Mouse (Mus musculus) thymus, postnatal 36 days (tissue): ENCODE results near the gene Shq1.

Source experiments
- DNase-seq, 2 experiments: peaks; one replicate each; pipeline ENCODE4 v3.0.0; 2022; ENCODE audit warnings: mixed read lengths in 2 of 2

Gene Shq1

DNA sequence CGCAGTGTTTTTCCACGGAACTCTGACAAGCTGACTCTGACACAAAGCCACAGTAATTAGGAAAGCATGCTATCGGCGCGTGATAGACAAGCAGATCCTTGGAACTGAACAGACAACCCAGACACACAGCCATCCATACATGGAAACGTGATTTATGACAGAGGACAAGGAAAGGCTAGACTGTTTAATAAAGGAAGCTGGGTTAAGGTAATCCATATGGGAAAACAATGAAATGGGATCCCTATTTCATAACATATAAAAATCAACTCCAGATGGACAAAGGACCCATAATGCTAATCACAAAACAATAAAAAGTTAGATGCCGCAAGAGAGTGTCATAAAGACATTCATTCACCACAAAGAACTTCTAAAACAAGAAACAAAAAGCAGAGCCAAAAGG is 78.0 kb downstream of the Shq1 start:
- no peak for DNase-seq

DNA sequence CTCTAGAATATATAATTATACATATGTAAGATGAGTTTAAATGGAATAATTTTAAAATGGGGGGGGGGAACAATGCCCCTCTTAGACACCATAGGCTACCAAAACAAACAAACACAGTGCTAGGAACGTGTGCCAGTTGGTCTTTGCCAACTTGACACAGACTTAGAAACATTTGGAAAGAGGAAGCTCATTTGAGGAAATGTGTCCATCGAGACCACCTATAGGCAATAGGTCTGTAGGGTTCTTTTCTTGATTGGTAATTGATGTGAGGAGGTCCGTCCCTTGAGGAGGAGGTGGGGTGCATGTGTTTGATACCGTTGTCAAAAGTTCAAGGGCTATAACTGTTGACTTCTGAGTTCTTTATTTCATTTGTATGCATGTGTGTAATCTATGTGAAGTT is 80.4 kb downstream of the Shq1 start:
- DNase-seq: no peak

DNA sequence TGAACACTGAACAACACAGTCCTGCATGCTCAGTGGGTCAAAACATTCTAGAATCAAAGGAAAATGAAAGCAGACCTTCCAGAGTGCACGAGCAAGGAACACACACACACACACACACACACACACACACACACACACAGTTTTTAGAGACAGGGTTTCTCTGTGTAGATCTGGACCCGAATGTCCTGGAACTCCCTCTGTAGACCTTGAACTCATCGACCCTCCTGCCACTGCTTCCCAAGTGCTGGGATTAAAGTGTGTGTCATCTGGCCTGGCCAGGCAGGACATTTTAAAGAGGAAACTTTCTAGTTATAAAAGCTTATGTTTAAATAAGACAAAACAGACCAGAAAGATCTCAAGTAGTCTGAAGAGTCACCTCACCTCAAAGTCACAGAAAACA is 82.1 kb downstream of the Shq1 start:
- DNase-seq: no peak

DNA sequence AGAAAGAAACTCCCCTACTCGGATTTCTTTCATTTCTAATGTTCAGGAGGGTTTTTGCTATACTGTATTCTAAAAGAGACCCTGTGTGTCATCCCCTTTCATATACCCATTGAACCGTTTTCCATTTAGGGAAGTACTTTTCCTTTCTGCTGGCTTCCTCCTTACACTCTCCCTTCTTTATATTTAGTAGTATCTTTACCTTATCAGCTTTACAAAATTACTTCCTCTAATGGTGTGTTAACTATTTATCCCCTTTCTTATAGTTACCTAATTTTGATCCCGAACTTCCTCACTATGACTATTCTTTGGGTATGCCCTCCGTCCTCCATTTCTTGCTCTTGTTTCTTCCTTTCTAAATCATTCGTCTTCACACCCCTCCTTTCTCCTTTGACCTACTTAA is 84.2 kb downstream of the Shq1 start:
- DNase-seq: no peak

DNA sequence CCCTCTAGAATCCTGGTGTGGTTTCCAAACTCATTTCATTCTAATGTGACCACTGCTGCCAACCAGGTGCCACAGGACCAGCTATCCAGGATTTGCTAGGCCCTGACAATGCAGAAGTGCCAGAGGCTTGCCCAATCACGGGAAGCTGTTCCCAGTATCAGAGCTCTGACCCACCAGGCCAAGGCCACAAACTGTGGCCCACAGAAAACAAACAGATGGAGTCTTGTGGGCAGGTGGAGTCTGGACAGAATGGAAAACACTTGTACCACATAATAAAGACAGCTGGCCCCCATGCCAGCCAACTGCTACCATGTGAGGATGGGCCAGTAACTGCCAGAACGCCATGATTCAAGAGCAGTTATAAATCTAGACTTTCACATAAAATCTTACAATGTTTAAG is 89.0 kb downstream of the Shq1 start:
- no peak for DNase-seq

DNA sequence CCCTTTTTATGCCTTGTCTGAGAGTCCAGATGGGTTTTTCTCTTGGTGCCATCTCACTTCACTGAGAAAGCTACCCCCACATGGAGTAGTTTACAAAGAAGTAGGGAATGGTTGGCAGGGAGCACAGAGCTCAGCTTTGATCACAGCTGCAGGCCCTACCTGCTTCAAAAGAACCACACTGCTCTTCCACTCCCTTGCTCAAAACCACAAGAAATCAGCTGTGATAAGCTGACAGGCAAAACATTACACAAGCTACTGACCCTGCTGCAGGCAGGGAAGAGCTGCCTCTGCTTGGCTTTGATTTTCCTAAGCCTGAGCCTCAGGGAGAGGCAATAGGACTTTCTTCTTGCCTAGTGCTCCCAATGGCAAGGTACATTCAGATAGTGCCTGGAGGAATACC is 89.9 kb downstream of the Shq1 start:
- peak; percentile 22 to 24 for DNase-seq

DNA sequence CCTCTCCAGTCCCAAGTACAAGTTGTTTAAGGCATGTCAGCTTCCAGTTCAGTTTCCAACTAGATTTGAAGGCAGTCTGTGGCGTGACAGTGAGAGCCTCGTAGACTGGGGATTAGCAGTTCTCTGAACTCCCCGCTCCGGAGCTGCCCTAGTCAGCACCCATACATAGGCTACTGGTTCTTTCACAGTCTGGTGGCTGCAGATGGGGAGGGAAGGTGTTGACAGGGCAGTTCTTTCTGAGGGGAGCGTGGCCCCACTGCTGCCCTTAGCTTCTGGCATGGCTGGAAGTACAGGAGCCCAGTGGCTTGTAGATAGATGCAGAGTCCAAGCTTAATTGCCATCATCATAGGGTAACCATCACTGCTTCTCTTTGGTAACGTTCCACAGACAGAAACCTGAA is 93.4 kb downstream of the Shq1 start:
- no peak for DNase-seq

DNA sequence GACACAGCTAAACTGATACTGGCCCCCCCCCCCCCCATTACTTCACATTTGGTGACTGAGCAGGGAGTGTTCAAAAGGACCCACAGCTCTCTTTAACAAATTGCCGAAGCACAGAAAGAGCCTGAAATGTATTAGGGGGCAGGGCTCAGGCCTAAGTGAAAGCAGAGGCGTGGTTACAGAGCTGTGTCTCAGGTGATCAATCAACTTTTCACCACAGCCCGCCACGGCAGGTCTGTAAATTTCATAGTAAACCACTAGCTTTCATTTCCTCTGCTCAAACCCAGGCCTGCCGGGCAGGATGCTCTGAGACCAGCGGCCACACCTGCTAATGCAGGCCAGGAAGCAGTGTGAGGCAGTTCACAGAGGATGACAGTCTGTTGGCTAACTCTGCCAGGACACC is 94.8 kb downstream of the Shq1 start:
- no peak for DNase-seq

DNA sequence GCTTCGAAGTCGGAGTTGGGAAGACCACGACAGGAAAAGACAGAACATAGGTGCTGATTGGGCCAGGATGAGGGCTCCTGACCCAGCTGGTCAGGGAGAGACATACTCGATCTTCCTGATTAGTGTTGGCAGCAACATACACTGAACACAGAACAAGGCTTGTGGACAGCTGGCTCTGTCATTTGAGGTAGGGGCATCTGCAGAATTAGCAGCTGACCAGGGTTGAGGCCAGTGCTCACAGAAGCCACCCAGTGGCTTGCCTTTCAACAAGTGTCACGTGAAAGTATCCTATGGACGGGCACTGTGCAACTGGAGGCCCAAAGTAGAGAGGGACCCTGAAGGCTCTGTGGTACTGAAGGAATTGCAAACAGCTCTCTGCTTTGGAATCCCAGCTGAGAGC is 104.2 kb downstream of the Shq1 start:
- no peak for DNase-seq

DNA sequence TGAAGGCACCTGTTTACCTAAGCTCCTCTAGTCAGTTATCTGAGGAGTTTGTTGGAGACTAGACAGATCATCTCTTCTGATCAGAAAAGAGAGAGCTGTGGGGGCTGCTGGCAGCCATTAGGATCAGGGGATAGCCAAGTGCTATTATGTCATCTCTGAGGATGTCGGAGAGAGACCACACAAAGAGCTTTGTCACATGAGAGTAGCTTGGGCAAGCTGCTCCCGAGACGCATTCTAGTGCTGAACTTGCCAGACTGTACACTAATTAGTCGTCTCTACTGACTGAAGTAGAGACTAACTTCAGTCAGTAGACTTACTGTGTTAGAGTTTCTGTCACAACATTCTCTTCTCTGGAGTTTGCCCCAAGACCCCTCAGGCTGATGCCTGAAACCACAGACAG is 106.4 kb downstream of the Shq1 start:
- no peak for DNase-seq

DNA sequence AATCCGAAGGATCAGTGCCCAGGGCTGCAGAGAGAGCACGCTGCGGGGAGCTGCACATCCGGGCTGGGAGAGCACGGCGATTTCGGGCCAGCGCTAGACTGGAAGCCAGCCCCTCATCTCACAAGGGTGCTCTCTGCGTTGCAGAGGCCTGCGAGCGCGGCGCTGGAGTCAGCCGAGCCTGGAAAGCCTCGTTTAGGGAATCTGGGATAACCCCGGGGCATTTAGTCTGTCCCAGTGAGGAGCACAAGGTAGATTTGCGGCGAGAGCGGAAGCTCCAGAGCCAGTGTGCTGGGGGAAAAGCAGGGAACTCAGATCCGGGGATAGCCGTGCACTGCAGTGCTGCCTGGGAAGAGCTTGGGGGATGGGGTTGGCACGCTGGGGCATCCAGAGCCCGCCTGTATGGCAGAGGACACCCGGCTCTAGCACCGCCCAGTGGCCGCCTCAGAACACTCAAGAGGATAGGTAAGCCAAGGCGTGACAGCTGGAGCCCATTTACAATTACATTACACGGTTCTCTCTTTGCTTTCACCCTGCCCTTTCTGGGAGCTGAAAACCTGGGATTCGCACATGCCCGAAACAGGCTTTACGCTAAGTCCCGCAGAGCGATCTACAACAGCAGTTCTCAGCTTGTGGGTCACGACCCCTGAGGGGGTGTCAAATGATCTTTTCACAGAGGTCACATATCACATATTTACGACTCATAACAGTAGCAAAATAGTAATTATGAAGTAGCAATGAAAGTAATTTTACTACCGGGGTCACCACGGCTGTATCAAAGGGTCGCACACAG is 107.2 kb downstream of the Shq1 start:
- DNase-seq: peak; percentile 58 to 70

DNA sequence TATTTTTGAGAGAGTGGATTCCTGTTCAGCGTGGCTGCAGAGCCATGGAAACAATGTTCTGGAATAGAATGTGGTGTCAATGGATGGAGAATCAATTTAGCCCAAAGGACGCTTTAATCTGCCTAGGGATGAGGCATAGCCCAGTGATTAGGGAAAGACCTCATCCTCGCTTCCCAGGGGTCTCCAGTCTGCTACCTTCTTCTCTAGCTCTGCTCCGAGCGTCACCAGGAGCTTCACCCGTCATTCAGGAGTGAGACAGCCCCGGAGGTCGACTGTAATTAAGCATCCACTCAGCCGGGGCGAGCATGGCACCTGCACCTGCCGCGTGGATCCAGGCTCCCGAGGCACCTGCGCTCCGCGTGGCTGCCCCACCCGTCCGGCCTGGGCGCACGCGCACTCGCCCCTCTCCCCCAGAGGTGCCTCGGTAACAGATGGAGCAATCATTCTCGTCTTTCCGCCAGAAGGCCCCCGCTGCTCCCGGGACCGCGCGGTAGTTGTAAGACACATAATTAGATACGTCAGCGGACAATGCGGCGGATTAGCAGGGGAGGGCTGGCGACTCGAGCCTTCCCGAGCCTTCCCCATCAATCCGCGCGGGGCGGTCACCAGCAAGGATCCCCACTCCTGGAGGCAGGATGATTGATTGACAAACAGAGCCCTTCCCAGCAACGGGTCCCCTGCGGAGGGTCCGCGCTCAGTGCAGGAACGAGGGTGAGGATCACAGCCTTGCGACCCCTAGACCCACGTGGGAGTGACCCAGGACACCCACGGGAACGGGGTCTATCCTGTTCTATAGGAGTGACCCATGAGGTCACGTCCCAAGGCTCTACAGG is 108.0 kb downstream of the Shq1 start:
- peak; percentile 64 to 73 for DNase-seq

DNA sequence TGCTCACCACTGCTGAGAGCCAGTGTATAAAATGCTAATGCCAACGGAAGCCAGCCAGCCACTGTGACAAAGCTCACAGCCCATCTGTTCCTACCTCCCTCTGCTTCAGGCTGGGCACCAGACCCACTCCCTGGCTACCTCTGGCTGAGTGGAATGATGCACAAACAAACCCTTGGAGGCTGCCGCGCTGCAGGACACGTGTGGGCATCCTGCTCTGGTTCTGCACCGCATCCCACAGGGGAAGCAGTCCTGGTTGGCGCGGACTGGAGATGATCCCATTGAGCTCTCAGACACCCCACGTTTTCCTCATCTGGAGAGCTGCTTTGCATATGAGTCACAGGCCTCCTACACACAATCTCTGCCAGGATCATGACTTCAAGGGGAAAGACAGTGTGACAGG is 112.9 kb downstream of the Shq1 start:
- DNase-seq: no peak

DNA sequence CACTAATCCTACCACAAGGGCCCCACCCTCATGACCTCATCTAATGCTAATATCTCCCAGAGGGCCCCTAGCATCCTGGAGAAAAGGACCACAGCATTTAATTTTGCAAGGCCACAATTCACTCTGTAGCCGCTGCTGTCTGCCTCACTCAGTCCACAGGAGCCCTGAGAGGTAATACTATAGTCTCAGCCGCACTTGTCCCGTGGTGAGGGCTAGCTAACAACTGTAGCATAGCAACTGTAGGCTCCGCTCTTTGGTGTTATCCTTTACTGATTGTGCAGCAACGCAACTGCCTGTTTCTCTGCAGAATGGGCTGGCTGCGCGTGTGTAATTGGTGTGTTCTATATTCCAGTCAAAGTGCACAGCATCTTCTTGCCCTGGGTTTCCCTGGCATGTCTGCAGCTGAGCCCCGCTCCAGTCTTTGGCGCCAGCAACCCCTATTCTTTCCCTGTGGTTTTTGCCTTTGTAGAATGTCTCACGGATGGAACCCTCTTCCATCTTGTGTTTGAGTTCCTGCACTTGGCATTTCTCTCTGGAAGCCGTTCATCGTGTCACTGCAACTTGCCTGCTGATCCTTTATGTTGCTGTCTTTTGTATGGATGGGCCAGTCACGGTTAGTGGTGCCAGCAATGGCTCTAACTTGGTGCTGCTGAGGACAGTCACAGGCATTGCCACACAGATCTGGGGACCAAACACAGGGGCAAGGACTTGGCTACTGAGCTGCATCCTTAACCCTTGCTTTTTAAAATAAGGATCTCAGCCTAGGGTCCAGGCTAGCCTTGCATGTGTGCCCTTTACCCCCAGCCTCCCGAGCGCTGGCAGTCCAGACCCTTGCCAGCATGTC is 128.6 kb downstream of the Shq1 start:
- DNase-seq: no peak

DNA sequence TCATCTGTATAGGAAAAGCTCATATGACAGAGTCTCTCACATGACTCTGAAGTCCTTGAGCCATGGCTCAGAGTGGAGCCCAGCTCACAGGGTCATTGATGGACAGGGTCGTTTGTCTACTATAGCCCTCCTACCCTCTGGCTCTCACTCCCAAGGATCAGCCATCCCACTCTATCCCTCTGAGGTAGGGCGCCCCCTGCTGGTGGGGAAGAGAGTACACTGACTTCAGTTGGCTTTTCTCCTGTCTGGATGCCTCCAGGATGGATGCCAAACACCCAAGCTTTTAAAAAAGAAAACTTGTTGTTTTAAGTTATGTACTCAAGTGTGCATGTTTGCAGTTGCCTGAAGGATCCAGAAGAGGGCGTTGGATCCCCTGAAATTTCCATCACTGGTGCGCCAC is 131.3 kb downstream of the Shq1 start:
- DNase-seq: peak; percentile 13 to 20

DNA sequence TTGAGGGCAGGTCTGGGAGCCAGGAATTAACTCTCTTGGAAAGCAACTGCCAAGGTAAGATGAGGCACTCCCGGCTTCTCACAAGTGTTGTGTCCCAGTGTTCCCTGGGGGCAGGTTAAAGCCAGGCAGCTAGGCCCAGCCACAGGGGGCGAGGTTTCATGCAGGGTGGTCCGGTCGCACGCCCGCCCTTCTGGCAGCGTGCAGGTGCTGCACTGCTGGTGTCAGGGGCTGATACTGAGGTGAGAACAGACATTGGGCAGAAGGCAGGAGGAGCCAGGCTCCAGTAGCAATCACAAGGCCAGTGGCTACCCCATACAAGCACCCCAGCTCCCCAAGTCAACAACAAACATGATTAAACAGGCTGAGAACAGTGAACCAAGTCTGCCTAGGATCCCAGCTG is 132.4 kb downstream of the Shq1 start:
- no peak for DNase-seq

DNA sequence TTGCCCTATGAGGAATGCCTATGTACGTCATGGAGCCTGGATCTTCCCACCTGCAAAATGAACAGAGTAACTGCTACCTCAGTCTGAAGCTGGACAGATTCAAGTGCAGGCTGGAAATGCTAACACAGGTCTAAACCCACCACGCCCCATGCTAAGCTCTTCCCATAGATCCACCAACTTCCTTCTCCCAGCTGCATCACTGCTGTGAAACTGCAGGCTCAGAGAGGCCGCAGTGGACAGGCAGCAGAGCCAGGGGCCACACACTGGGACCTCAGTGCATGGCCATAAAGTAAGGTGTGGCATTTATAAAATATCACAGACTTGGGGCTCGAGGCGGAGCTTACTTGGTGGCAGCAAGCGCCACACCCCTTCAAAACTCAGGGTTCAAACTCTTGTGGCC is 133.0 kb downstream of the Shq1 start:
- DNase-seq: no peak

DNA sequence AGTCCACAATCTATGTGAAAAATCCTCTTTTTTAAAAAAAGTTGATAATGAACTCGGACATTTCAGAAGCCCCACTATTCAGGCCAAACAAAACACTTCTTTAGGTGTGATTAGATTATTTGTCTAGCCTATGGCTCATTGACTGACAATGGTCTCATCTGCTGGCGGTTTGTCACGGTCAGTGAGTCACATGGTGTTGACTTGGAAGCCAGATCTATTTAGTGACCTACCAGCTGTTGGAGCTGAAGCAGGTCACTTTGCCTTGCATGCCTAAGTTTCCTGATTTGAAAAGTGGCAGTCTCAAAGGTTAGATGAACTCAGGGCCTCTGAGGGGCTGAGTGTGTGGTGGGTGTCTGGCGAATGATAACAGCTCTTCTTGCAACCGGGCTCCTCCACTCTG is 133.9 kb downstream of the Shq1 start:
- no peak for DNase-seq

DNA sequence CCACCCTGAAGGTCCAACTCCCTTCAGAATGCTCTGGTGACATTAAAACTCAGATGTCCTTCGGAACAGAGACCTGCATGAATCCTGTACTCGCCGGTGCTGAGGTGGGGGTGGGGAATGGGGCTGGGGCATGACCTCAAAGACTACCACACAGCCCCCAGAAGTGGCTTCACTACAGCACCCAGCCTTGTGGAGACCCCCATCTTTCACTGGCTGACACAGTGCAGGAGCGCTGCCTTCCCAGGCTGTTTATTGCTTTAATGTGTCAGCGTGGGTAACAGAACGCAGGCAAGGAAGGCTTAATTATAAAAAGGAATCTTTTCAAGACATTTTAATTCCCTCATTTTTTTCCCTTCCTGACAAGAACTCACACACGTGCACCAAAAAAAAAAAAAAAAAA is 137.6 kb downstream of the Shq1 start:
- DNase-seq: no peak

DNA sequence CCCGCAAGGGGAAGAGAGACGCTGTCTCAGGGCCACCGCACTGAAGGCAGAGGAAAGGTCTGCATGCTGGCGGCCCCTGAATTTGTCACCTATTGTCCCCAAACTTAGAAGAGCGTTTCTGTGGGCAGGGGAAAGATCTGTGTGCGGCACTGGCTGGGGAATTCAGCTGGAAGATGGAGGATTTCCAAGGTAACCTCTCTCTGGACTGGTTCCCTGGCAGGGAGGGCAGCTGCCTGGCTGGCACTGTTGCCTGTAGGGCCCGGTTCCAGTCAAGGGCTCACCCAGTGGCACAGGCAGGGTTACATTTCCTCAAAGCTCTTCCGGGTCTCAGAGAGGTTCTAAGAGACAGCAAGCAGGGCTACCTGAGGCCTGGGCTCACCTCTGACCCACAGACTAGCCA is 138.6 kb downstream of the Shq1 start:
- no peak for DNase-seq

DNA sequence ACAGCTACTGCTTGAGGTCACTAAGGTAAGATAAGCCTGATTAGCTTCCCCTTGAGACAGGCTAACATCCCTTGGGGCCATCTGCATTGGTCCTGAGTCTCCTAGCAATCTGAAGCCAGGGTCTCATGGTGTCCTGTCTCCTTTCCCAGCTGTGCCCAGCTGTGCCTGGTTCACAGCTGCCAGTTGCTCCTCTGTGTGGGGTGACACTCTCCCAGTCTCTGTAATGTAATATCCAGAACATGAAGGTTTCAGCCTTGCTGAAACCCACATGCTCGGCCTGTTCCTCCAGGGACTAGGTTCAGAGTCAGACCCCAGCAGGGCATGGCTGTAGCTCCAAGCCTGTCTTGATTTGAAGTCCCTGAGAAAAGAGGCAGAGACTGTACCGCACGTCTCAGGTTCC is 141.3 kb downstream of the Shq1 start:
- DNase-seq: no peak

DNA sequence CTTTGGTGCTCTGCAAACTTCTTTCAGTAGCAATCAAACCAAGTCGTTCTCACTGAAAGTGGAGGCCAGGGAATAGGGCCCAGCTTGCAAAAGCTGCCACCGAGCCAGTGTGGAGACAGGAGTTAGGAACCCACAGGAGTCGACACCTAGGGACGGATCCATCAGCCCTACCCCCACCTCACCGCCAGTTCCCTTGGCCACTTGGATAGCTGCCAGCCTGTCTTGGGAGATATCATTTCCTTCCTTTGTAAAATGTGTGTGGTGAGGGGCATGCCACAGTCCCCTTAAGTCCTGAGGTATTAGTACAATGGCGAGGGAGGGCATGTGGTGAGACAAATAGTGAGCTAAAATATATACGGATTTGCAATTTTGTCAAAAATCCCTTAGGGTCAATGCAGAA is 142.4 kb downstream of the Shq1 start:
- no peak for DNase-seq

DNA sequence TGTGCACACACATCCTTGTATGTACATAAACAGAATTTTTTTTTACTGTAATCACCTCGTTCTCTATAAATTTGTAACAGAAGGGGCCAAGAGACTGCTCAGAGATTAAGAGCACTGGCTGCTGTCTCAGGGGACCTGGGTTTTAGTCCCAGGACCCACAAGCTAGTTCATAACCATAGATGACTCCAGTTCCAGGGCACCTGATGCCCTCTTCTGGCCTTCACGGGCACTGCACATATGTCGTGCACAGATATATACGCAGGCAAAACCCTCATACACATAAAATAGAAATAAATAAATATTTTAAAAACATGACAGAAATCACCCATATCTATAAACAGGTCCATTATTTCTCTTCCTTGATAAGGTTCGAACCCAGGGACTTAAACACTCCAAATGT is 143.0 kb downstream of the Shq1 start:
- DNase-seq: peak in 1 of 2 experiments; percentile 36

DNA sequence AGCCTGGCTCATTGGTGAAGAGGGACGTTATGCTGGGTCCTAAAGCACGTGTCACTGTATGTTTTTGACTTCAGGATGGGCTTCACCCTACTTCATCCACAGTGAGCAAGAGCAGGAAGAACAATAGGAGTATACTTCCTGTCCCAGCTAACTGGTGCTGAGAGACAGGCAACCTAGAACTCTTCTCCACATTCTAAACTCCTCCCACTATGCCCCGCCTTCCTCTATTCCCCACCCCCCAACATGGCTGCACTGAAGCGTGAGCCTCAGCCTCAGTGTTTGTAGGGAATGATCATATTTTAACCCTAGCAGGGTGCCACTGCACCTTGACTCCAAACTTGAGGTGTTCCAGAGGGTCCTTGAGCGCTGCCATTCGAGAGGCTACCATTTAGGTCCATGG is 143.8 kb downstream of the Shq1 start:
- no peak for DNase-seq
